Mouse (Mus musculus): ENCODE data around the gene 4933415A04Rik. TPM values are rescaled to one million over a fixed set of nuclear protein-coding genes. Genes with fewer than 3 reads are reported as not detected.

The 4933415A04Rik gene
- total RNA-seq, 1 experiment = 0.49 TPM

- TF ChIP-seq HCFC1 (IDR thresholded peaks at IDR 0.05; ENCODE audit: borderline replicate concordance, insufficient read depth, low read length) = no peak
- TF ChIP-seq CHD2 (IDR thresholded peaks at IDR 0.05; ENCODE audit: low read depth, low read length) = no peak
- Histone ChIP-seq H3K9ac (ENCODE audit: insufficient read depth, low read depth, low read length, poor library complexity, severe bottlenecking) (no peak overlapping the region), H3K9me3 (ENCODE audit: control insufficient read depth, insufficient read depth, low read depth, low read length) (no peaks in the 10 kb centered on the region), H3K27ac (ENCODE audit: insufficient read depth, low read depth, low read length, poor library complexity, severe bottlenecking) (no peak overlapping the region; the same call in 1 of the 2 replicates), H3K4me3 (ENCODE audit: insufficient read depth in 1 of 2, low read depth in 1 of 2, low read length in 2 of 2, poor library complexity in 1 of 2, severe bottlenecking in 1 of 2) (no peak overlapping the region), H3K36me3 (ENCODE audit: control insufficient read depth, insufficient read depth, low read length, poor library complexity, severe bottlenecking) (no peaks in the 10 kb centered on the region), H3K4me1 (ENCODE audit: control insufficient read depth in 2 of 2, insufficient read depth in 2 of 2, low read length in 2 of 2, poor library complexity in 1 of 2) (peaks cover 0 to 10% of the 10 kb centered on the region in 2 experiments; a peak in 2 of 4 replicates)
- in situ Hi-C loops (cut with MboI; ENCODE audit: low sequenced_read_pairs in 2 of 2, unreplicated experiment in 2 of 2) = no loop called here
- DNase-seq (ENCODE audit: low read depth, low spot score) = no peak
Observed at GRCm38 (mm10) chr11:43633165-43633564, 46.3 kb downstream of the 4933415A04Rik start.

- Histone ChIP-seq H3K9ac (ENCODE audit: insufficient read depth, low read depth, low read length, poor library complexity, severe bottlenecking) (no peak overlapping the region), H3K27ac (ENCODE audit: insufficient read depth, low read depth, low read length, poor library complexity, severe bottlenecking) (peak overlapping the region; percentile 68)
Observed at GRCm38 (mm10) chr11:43633658-43634401, 47.0 kb downstream of the 4933415A04Rik start.

GRCm38 (mm10) chr11:43636761-43637160, 49.9 kb downstream of the 4933415A04Rik start:
- in situ Hi-C loops (cut with MboI; ENCODE audit: low sequenced_read_pairs in 2 of 2, unreplicated experiment in 2 of 2) = no loop called here
- no peak overlapping the region for H3K4me3 ChIP-seq (ENCODE audit: insufficient read depth in 1 of 2, low read depth in 1 of 2, low read length in 2 of 2, poor library complexity in 1 of 2, severe bottlenecking in 1 of 2)

More at GRCm38 (mm10) chr11:43633658-43634401, 47.0 kb downstream of the 4933415A04Rik start:
- in situ Hi-C loops (cut with MboI; ENCODE audit: low sequenced_read_pairs in 2 of 2, unreplicated experiment in 2 of 2) = no loop called here
- Histone ChIP-seq H3K4me1 (ENCODE audit: control insufficient read depth in 2 of 2, insufficient read depth in 2 of 2, low read length in 2 of 2, poor library complexity in 1 of 2) (peaks cover 0 to 10% of the 10 kb centered on the region in 2 experiments; a peak in 2 of 4 replicates), H3K4me3 (ENCODE audit: insufficient read depth in 1 of 2, low read depth in 1 of 2, low read length in 2 of 2, poor library complexity in 1 of 2, severe bottlenecking in 1 of 2) (peak overlapping the region in 1 of 2 experiments; percentile 14; a peak in 1 of 4 replicates), H3K36me3 (ENCODE audit: control insufficient read depth, insufficient read depth, low read length, poor library complexity, severe bottlenecking) (no peaks in the 10 kb centered on the region), H3K9me3 (ENCODE audit: control insufficient read depth, insufficient read depth, low read depth, low read length) (no peaks in the 10 kb centered on the region)
- peak; percentile 88 for DNase-seq (ENCODE audit: low read depth, low spot score)
- no peak for TF ChIP-seq HCFC1 (IDR thresholded peaks at IDR 0.05; ENCODE audit: borderline replicate concordance, insufficient read depth, low read length)
- TF ChIP-seq MAFK (IDR thresholded peaks at IDR 0.05; ENCODE audit: insufficient read depth, low read depth, low read length) = 0 out of 2 replicates have a peak, but pooled peaks have one; percentile 5

GRCm38 (mm10) chr11:43638486-43638885, 51.6 kb downstream of the 4933415A04Rik start:
- Histone ChIP-seq H3K9ac (ENCODE audit: insufficient read depth, low read depth, low read length, poor library complexity, severe bottlenecking) (no peak overlapping the region), H3K36me3 (ENCODE audit: control insufficient read depth, insufficient read depth, low read length, poor library complexity, severe bottlenecking) (no peaks in the 10 kb centered on the region), H3K4me3 (ENCODE audit: insufficient read depth in 1 of 2, low read depth in 1 of 2, low read length in 2 of 2, poor library complexity in 1 of 2, severe bottlenecking in 1 of 2) (no peak overlapping the region), H3K4me1 (ENCODE audit: control insufficient read depth in 2 of 2, insufficient read depth in 2 of 2, low read length in 2 of 2, poor library complexity in 1 of 2) (peaks cover 0 to 8% of the 10 kb centered on the region in 2 experiments; a peak in 1 of 4 replicates), H3K9me3 (ENCODE audit: control insufficient read depth, insufficient read depth, low read depth, low read length) (no peaks in the 10 kb centered on the region), H3K27ac (ENCODE audit: insufficient read depth, low read depth, low read length, poor library complexity, severe bottlenecking) (no peak overlapping the region)
- in situ Hi-C loops (cut with MboI; ENCODE audit: low sequenced_read_pairs in 2 of 2, unreplicated experiment in 2 of 2) = no loop called here
- no peak for DNase-seq (ENCODE audit: low read depth, low spot score)
- TF ChIP-seq ZNF384 (IDR thresholded peaks at IDR 0.05; ENCODE audit: low read depth, low read length) (no peak), HCFC1 (IDR thresholded peaks at IDR 0.05; ENCODE audit: borderline replicate concordance, insufficient read depth, low read length) (no peak), ZC3H11A (IDR thresholded peaks at IDR 0.05; ENCODE audit: borderline replicate concordance, low read depth, low read length) (no peak), MAFK (IDR thresholded peaks at IDR 0.05; ENCODE audit: insufficient read depth, low read depth, low read length) (no peak), CHD2 (IDR thresholded peaks at IDR 0.05; ENCODE audit: low read depth, low read length) (no peak)

More at GRCm38 (mm10) chr11:43636761-43637160, 49.9 kb downstream of the 4933415A04Rik start:
- H3K9me3 ChIP-seq (ENCODE audit: control insufficient read depth, insufficient read depth, low read depth, low read length) = no peaks in the 10 kb centered on the region
- H3K36me3 ChIP-seq (ENCODE audit: control insufficient read depth, insufficient read depth, low read length, poor library complexity, severe bottlenecking) = no peaks in the 10 kb centered on the region
- H3K9ac ChIP-seq (ENCODE audit: insufficient read depth, low read depth, low read length, poor library complexity, severe bottlenecking) = no peak overlapping the region
- no peak for DNase-seq (ENCODE audit: low read depth, low spot score)
- H3K27ac ChIP-seq (ENCODE audit: insufficient read depth, low read depth, low read length, poor library complexity, severe bottlenecking) = no peak overlapping the region
- peaks cover 0 to 10% of the 10 kb centered on the region in 2 experiments; a peak in 2 of 4 replicates for H3K4me1 ChIP-seq (ENCODE audit: control insufficient read depth in 2 of 2, insufficient read depth in 2 of 2, low read length in 2 of 2, poor library complexity in 1 of 2)
- TF ChIP-seq MAFK (IDR thresholded peaks at IDR 0.05; ENCODE audit: insufficient read depth, low read depth, low read length) (no peak), CHD2 (IDR thresholded peaks at IDR 0.05; ENCODE audit: low read depth, low read length) (no peak), ZNF384 (IDR thresholded peaks at IDR 0.05; ENCODE audit: low read depth, low read length) (no peak), HCFC1 (IDR thresholded peaks at IDR 0.05; ENCODE audit: borderline replicate concordance, insufficient read depth, low read length) (no peak), ZC3H11A (IDR thresholded peaks at IDR 0.05; ENCODE audit: borderline replicate concordance, low read depth, low read length) (no peak)

Other genes with a start within 250 kb of the 4933415A04Rik start
- 69.3 and 90.5 TPM in 2 replicates for gene Pttg1, start 160.8 kb upstream of the 4933415A04Rik start, total RNA-seq (2012; rRNA removed)
- gene Slu7, start 153.3 kb upstream of the 4933415A04Rik start, total RNA-seq (2012; rRNA removed) = 23.5 and 28.8 TPM in 2 replicates
- not detected in 2 replicates for gene C1qtnf2, start 112.8 kb upstream of the 4933415A04Rik start, total RNA-seq (2012; rRNA removed)
- gene Ccnjl, start 58.3 kb upstream of the 4933415A04Rik start, total RNA-seq (2012; rRNA removed) = 1.0 and 2.1 TPM in 2 replicates
- gene Fabp6, start 14.5 kb downstream of the 4933415A04Rik start, total RNA-seq (2012; rRNA removed) = 0.63 TPM in 1 of 2 replicates, not detected in the other
- 30.2 and 36.3 TPM in 2 replicates for gene Pwwp2a, start 95.0 kb downstream of the 4933415A04Rik start, total RNA-seq (2012; rRNA removed)
- 38.5 and 58.5 TPM in 2 replicates for gene Ttc1, start 161.0 kb downstream of the 4933415A04Rik start, total RNA-seq (2012; rRNA removed)